Mouse (Mus musculus) midbrain, embryonic 12.5 days (tissue): ENCODE data around the gene Defb21. TPM values are rescaled to one million over a fixed set of nuclear protein-coding genes. Genes with fewer than 3 reads are reported as not detected.

ENCODE experiments used
- ATAC-seq: fragments of 200-750 bp; cut with Nextera tagmentation; 2 replicates; pipeline ENCODE4 v1.8.0; 2017; ENCODE audit warnings: low read depth, moderate TSS enrichment, moderate library complexity; ENCODE audit not compliant: low FRiP score
- H3K27ac ChIP-seq: fragments of 300-500 bp; sonication (generic); replicated peaks from 2 replicates; pipeline ENCODE4 v1.5.1; 2016; ENCODE audit warnings: mild to moderate bottlenecking
- H3K27me3 ChIP-seq: fragments of 300-500 bp; sonication (generic); 2 replicates; pipeline ENCODE4 v1.6.1; 2016; ENCODE audit warnings: mild to moderate bottlenecking
- H3K36me3 ChIP-seq: fragments of 300-500 bp; sonication (generic); 2 replicates; pipeline ENCODE4 v1.6.1; 2016
- H3K4me1 ChIP-seq: fragments of 300-500 bp; sonication (generic); 2 replicates; pipeline ENCODE4 v1.6.1; 2016
- H3K4me2 ChIP-seq: fragments of 300-500 bp; sonication (generic); replicated peaks from 2 replicates; pipeline ENCODE4 v1.6.1; 2016; ENCODE audit warnings: mild to moderate bottlenecking, moderate library complexity
- H3K4me3 ChIP-seq: fragments of 300-500 bp; sonication (generic); 2 replicates; pipeline ENCODE4 v1.5.1; 2016; ENCODE audit warnings: mild to moderate bottlenecking
- H3K9ac ChIP-seq: fragments of 300-500 bp; sonication (generic); replicated peaks from 2 replicates; pipeline ENCODE4 v1.6.1; 2016; ENCODE audit warnings: mild to moderate bottlenecking, moderate library complexity
- H3K9me3 ChIP-seq: fragments of 300-500 bp; sonication (generic); 2 replicates; pipeline ENCODE4 v1.6.1; 2016; ENCODE audit warnings: mild to moderate bottlenecking
- WGBS: fragments of 180-500 bp; shearing (Covaris S2); methylation state at CpG from one replicate; pipeline ENCODE4 v1.1.7; 2016; 5-methylcytosine and 5-hydroxymethylcytosine counted together
- polyA plus RNA-seq: library from polyadenylated mRNA; unstranded; fragments of >200 nt; fragmentation: Nextera tagmentation; extraction: Ambion mirVana; gene quantifications from 2 replicates; pipeline ENCODE4 v1.2.1, GENCODE M21; 2016

Defb21 gene
- polyA plus RNA-seq, 1 experiment from 2014 or later: not detected

GRCm38 (mm10) chr2:152573484-152573883, 940 bp downstream of the Defb21 start:
- Histone ChIP-seq H3K9me3 (no peaks in the 10 kb centered on the region), H3K9ac (no peak overlapping the region), H3K4me3 (no peak overlapping the region), H3K36me3 (no peaks in the 10 kb centered on the region), H3K27ac (no peak overlapping the region), H3K27me3 (no peaks in the 10 kb centered on the region), H3K4me1 (no peaks in the 10 kb centered on the region), H3K4me2 (no peak overlapping the region)
- 90% methylated on average over 8 of the region's 8 CpGs for WGBS
- no peak for ATAC-seq

DNA sequence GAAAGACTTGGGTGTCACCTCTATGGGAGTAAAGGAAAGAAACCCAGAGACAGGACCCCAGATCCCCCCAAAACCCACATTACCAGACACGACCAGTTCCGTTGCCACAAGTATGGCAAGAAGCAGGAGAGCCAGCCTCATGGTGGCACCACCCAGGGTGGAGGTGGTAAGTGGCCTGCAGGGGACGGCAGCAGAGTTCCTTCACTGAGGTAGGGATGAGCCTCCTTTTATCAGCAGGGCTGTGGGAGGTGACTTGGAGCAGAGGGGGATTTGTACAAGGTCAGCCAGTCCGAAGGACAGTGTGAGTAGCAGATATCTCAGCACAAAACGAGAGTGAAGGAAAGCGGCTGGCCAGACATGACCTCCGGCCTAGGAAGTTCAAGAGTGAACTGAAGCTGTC, 7.6 kb downstream of the Defb21 start, which contains the start of gene Defb19:
Gene Defb19, minus strand, starts transcription at position 206 of the 400 bp plus-strand sequence.
- Histone ChIP-seq H3K9ac (no peak within 1 kb of the TSS), H3K36me3 (no peaks in the 10 kb centered on the region), H3K9me3 (no peaks in the 10 kb centered on the region), H3K27ac (no peak within 1 kb of the TSS), H3K4me1 (no peaks in the 10 kb centered on the region), H3K27me3 (no peaks in the 10 kb centered on the region), H3K4me2 (no peak within 1 kb of the TSS), H3K4me3 (no peak within 1 kb of the TSS)
- ATAC-seq: no peak
- WGBS: 75% methylated on average over 7 of the region's 7 CpGs

- Histone ChIP-seq H3K27me3 (no peaks in the 10 kb centered on the region), H3K9me3 (no peaks in the 10 kb centered on the region), H3K4me1 (no peaks in the 10 kb centered on the region), H3K4me3 (no peak overlapping the region), H3K27ac (no peak overlapping the region), H3K9ac (no peak overlapping the region), H3K36me3 (no peaks in the 10 kb centered on the region), H3K4me2 (no peak overlapping the region)
- 92% methylated on average over 11 of the region's 11 CpGs for WGBS
- ATAC-seq: no peak
These were observed 8.1 kb downstream of the Defb21 start for GRCm38 (mm10) chr2:152580612-152581011.

DNA sequence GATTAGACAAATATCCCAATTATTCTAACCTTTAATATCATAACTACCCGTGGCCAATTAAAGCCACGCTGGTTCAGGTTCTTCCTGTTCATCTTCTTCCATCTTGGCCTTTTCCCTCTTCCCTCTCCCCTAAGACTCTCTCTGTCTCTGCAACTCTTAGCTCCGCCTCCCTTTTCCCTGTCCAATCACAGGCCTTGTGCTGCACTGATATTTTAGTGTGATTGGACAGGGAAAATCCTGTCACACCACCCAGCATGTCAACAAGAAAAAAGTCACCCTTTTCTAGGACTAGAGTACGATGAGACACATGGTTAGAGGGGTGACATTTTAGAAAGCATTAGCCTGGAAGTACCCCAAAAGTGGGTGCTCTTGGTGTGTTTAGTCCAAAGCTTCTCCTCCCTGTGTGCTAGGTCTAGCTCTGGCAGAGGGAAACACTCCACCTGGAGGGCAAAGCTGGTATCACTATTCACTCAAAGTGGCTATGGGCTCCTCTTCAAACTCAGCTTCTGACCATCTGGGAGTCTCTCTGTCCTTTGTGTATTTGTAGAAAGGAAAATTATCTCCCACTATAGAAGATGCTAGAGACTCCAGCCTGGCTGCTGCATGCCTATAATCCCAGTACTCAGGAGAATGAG, 14.5 kb downstream of the Defb21 start:
- no peak overlapping the region for H3K4me3 ChIP-seq
- H3K4me2 ChIP-seq: no peak overlapping the region
- H3K9ac ChIP-seq: no peak overlapping the region
- no peak for ATAC-seq
- no peaks in the 10 kb centered on the region for H3K27me3 ChIP-seq
- no peaks in the 10 kb centered on the region for H3K36me3 ChIP-seq
- peaks cover 3% of the 10 kb centered on the region; the same call in 1 of the 2 replicates for H3K4me1 ChIP-seq
- no peak overlapping the region for H3K27ac ChIP-seq
- no peaks in the 10 kb centered on the region for H3K9me3 ChIP-seq
- 78% methylated on average over 4 of the region's 4 CpGs for WGBS

DNA sequence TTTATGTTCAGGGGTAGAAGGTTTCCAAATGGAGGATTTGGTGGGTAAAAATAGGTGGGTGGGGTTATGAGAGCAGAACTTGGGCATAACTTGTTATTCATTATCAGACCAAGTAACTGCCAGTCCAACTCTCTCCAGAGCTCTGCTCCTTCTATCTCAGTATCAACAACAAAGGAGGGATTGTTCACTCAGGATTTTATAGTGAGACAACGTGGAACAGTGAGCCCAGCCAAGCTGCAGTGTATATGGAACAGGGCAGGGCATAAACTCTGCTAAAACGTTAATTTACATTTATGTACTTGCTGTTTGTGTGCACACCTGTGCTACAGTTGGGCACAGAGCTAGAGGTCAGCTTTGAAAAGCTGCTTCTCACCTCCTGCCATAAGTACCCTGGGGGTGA, 15.9 kb downstream of the Defb21 start:
- no peaks in the 10 kb centered on the region for H3K36me3 ChIP-seq
- H3K9ac ChIP-seq: no peak overlapping the region
- H3K27ac ChIP-seq: no peak overlapping the region
- ATAC-seq: no peak
- 63% methylated on average over 2 of the region's 2 CpGs for WGBS
- H3K4me2 ChIP-seq: no peak overlapping the region
- H3K4me3 ChIP-seq: no peak overlapping the region
- no peaks in the 10 kb centered on the region for H3K27me3 ChIP-seq
- peaks cover 3% of the 10 kb centered on the region; the same call in 1 of the 2 replicates for H3K4me1 ChIP-seq
- H3K9me3 ChIP-seq: no peaks in the 10 kb centered on the region

- Histone ChIP-seq H3K4me2 (no peak overlapping the region), H3K4me1 (peaks cover 3% of the 10 kb centered on the region; the same call in 1 of the 2 replicates), H3K4me3 (no peak overlapping the region), H3K9ac (no peak overlapping the region), H3K9me3 (no peaks in the 10 kb centered on the region), H3K27ac (no peak overlapping the region), H3K27me3 (no peaks in the 10 kb centered on the region), H3K36me3 (no peaks in the 10 kb centered on the region)
- WGBS: 53% methylated on average over 6 of the region's 6 CpGs
- no peak for ATAC-seq
These were observed 16.5 kb downstream of the Defb21 start for GRCm38 (mm10) chr2:152589021-152589420.

GRCm38 (mm10) chr2:152599299-152599698, 26.8 kb downstream of the Defb21 start, which contains the start of gene Defb45:
Gene Defb45 (minus strand): TSS chr2:152599399.
- Histone ChIP-seq H3K9ac (no peak within 1 kb of the TSS), H3K4me3 (no peak within 1 kb of the TSS), H3K4me2 (no peak within 1 kb of the TSS), H3K27me3 (no peaks in the 10 kb centered on the region), H3K4me1 (no peaks in the 10 kb centered on the region), H3K36me3 (no peaks in the 10 kb centered on the region), H3K27ac (no peak within 1 kb of the TSS), H3K9me3 (no peaks in the 10 kb centered on the region)
- ATAC-seq: no peak
- 70% methylated on average over 7 of the region's 7 CpGs for WGBS

- Histone ChIP-seq H3K4me2 (no peak overlapping the region), H3K9me3 (no peaks in the 10 kb centered on the region), H3K4me3 (no peak overlapping the region), H3K27ac (no peak overlapping the region), H3K27me3 (no peaks in the 10 kb centered on the region), H3K9ac (no peak overlapping the region), H3K36me3 (no peaks in the 10 kb centered on the region), H3K4me1 (no peaks in the 10 kb centered on the region)
- 85% methylated on average over 6 of the region's 6 CpGs for WGBS
- ATAC-seq: no peak
These were observed 27.5 kb downstream of the Defb21 start for GRCm38 (mm10) chr2:152600076-152600475.

DNA sequence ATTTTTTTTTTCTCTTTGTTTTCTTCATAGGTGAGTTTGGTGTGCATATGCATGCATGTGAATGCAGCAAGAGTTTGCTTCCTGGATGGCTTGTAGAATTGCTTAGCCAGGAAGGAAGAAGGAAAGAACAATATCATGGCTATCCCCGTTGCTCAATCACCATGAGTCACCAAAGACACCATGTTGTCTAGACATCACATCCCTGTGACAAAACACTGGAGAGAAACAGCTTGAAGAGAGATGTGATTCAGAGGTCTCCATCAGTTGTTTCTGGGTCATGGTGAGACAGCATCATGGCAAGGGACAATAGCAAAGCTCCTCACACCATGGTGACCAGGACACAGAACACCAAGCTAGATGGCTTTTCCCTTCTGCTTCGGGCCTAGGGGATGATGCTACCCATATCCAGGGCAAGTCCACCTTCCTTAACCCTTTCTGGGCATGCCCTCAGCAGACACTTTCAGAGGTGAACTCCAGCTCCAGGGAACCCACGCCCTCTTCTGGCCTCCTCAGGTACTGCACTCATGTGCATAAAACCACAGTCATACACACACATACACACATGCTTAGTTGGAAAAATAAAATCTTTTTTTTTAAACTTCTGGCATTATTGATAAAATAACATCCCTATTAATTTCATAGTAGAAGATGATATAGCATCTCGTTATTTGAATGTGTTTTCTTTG, 28.9 kb downstream of the Defb21 start:
- no peak for ATAC-seq
- H3K36me3 ChIP-seq: no peaks in the 10 kb centered on the region
- no peaks in the 10 kb centered on the region for H3K4me1 ChIP-seq
- no peak overlapping the region for H3K9ac ChIP-seq
- H3K27ac ChIP-seq: no peak overlapping the region
- no peaks in the 10 kb centered on the region for H3K9me3 ChIP-seq
- WGBS: 75% methylated on average over 4 of the region's 4 CpGs
- H3K4me2 ChIP-seq: no peak overlapping the region
- no peaks in the 10 kb centered on the region for H3K27me3 ChIP-seq
- no peak overlapping the region for H3K4me3 ChIP-seq

- H3K27me3 ChIP-seq: no peaks in the 10 kb centered on the region
- H3K27ac ChIP-seq: no peak within 1 kb of the TSS
- no peak for ATAC-seq
- H3K9ac ChIP-seq: no peak within 1 kb of the TSS
- WGBS: 86% methylated on average over 15 of the region's 15 CpGs
- no peaks in the 10 kb centered on the region for H3K4me1 ChIP-seq
- H3K36me3 ChIP-seq: no peaks in the 10 kb centered on the region
- no peak within 1 kb of the TSS for H3K4me3 ChIP-seq
- no peaks in the 10 kb centered on the region for H3K9me3 ChIP-seq
- no peak within 1 kb of the TSS for H3K4me2 ChIP-seq
These were observed 31.5 kb downstream of the Defb21 start, which contains the start of gene Defb36 for GRCm38 (mm10) chr2:152604057-152604456. Gene Defb36 (plus strand): TSS chr2:152604327.

DNA sequence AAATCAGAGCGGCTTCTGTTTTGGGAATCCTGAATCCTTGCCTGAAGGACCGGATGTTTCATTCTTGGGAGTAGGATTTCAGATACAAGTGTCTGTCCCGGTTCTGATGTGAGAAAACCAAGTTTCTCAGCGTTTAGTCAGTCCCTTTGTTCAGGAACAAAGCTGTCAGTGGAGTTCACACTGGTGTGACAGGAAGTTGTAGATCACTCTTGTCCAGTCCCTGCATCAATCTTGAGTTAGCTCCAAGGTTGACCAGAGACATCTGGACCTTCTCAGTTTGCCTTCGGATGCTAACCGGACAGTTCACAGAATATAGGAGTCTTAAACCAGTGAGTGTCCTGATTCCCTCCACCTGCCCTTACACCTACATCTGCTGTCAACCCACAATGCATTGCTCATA, 35.2 kb downstream of the Defb21 start:
- Histone ChIP-seq H3K9me3 (no peaks in the 10 kb centered on the region), H3K4me3 (no peak overlapping the region), H3K4me2 (no peak overlapping the region), H3K36me3 (no peaks in the 10 kb centered on the region), H3K27me3 (no peaks in the 10 kb centered on the region), H3K27ac (no peak overlapping the region), H3K9ac (no peak overlapping the region), H3K4me1 (no peaks in the 10 kb centered on the region)
- ATAC-seq: no peak
- WGBS: 76% methylated on average over 6 of the region's 6 CpGs

- ATAC-seq: no peak
- Histone ChIP-seq H3K27me3 (no peaks in the 10 kb centered on the region), H3K9me3 (no peaks in the 10 kb centered on the region), H3K9ac (no peak overlapping the region), H3K4me3 (no peak overlapping the region), H3K4me1 (no peaks in the 10 kb centered on the region), H3K27ac (no peak overlapping the region), H3K4me2 (no peak overlapping the region), H3K36me3 (no peaks in the 10 kb centered on the region)
- 85% methylated on average over 1 of the region's 1 CpGs for WGBS
These were observed 36.2 kb downstream of the Defb21 start for GRCm38 (mm10) chr2:152608719-152609118.
